Mouse (Mus musculus) bone marrow, adult 2 months (tissue): ENCODE results near the gene Aifm2. TPM values are rescaled to one million over a fixed set of nuclear protein-coding genes. Genes with fewer than 3 reads are reported as not detected.
A peak's percentile ranks its signal among the peaks of the same experiment; 100 is the strongest.

Source experiments
- H3K27ac ChIP-seq: fragments of 200-500 bp; 2 replicates; pipeline ENCODE4 v1.5.1; 2012; ENCODE audit warnings: low read depth, mild to moderate bottlenecking, control low read depth, inconsistent platforms, low read length; ENCODE audit not compliant: control insufficient read depth, poor library complexity, insufficient read depth
- H3K4me1 ChIP-seq: fragments of 200-500 bp; 2 replicates; pipeline ENCODE4 v1.6.1; 2011; ENCODE audit warnings: low read length; ENCODE audit not compliant: control insufficient read depth, insufficient read depth
- H3K4me3 ChIP-seq: fragments of 200-500 bp; replicated peaks from 2 replicates; pipeline ENCODE3; 2011; ENCODE audit warnings: mild to moderate bottlenecking, low read depth, low read length, control low read depth; ENCODE audit not compliant: control insufficient read depth
- CTCF ChIP-seq: fragments of 200-500 bp; IDR thresholded peaks from 2 replicates; pipeline ENCODE4 v1.5.1; 2011; ENCODE audit warnings: low read length, control low read depth; ENCODE audit not compliant: control insufficient read depth, insufficient read depth
- POLR2A ChIP-seq: fragments of 200-500 bp; IDR thresholded peaks from 2 replicates; pipeline ENCODE4 v1.6.1; 2011; ENCODE audit warnings: low read depth, mild to moderate bottlenecking, control low read depth, low read length, borderline replicate concordance; ENCODE audit not compliant: control insufficient read depth
- WGBS: fragments of 180-500 bp; shearing (Covaris S2); methylation state at CpG from one replicate; pipeline ENCODE4 v1.1.7; 2018; 5-methylcytosine and 5-hydroxymethylcytosine counted together
- polyA plus RNA-seq: library from polyadenylated mRNA; stranded (reverse); fragments of >200 nt; gene quantifications from 2 replicates; pipeline ENCODE4 v1.2.4, GENCODE M21; 2011; ENCODE audit warnings: low replicate concordance; ENCODE audit not compliant: missing spikeins, insufficient read depth, insufficient read length

Aifm2 gene
- polyA plus RNA-seq, 1 experiment = 14.9 TPM

DNA sequence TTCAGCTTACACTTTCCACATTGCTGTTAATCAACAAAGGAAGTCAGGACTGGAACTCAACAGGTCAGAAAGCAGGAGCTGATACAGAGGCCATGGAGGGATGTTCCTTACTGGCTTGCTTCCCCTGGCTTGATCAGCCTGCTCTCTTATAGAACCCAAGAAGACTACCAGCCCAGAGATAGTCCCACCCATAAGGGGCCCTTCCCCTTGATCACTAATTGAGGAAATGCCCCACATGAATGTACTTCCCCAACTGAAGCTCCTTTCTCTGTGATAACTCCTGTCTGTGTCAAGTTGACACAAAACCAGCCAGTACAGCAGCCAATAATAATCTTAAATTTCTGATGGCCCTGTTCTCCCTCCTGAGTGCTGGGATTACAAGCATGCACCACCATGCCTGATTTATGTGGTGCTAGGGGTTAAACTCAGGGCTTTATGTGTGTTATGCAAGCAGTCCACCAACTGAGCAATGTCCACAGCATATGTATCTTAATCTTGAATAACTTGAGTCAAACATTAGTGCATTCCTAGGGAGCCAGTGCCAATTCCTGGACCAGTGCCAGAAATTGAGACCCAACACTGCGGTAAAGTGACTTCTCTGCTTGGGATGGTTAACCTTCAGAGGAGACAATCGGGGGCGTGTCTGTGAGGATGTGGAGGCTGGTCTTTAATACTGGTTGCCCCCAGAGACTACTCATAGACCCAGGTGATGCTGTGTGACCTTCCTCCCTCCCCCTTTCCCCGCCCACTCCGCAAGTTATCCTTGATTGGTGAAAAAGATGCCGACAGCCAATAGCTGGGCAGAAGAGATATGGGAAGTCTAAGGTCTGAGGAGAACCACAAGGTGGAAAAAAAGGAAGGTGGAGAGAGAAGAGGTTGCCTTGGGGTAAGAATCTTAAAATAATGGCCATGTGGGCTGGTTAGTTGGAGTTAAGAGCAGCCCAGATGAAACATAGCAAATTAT lies 8.4 kb upstream of the Aifm2 start:
- 73% methylated on average over 6 of the region's 6 CpGs for WGBS
- Histone ChIP-seq H3K4me3 (no peak overlapping the region), H3K4me1 (no peaks in the 10 kb centered on the region; the same call in 1 of the 2 replicates), H3K27ac (no peak overlapping the region)
- TF ChIP-seq CTCF = no peak
- no peak for TF ChIP-seq POLR2A

DNA sequence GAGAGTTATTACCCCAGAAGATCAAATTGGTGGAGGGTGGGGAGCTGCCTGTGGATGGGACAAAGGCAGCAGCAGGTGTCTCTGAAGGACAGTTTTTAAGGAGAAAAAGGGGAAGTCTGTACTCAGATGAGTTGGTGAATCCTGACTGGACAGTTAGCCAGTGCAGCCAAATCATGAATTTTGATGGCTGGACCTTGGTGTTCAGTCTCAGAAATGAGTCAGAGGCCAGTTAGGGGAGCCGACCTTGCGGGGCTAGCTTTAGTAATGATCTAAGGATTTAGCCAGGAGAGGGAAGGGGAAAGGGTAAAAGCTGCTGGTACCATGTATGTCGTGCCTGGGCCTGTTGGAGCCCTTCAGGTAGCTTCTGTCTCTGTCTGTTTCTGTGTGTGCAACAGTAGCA lies 1.5 kb upstream of the Aifm2 start:
- 85% methylated on average over 3 of the region's 3 CpGs for WGBS
- no peak overlapping the region for H3K4me3 ChIP-seq
- no peak for TF ChIP-seq CTCF
- TF ChIP-seq POLR2A = no peak
- no peak overlapping the region for H3K27ac ChIP-seq
- H3K4me1 ChIP-seq = peaks cover 3% of the 10 kb centered on the region; the same call in 1 of the 2 replicates

DNA sequence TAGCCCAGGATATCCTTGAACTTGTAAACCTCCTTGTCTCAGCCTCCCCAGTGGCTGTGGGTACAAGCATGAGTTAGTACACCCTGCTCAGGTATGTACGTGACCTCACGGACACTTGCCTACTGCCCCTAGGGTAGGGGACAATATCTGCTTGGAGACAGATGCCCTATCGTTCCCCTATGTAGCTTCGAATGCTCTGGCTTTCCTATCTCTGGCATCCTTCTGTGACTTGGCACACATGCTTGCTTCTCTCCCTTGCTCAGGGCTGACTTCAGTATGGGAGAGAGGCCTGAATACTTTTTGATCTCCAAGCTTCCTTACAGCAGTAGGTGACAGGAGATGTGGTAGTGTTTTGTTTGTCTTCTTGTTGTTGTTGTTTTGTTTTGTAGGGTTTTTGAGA lies 917 bp upstream of the Aifm2 start:
- H3K4me1 ChIP-seq = peaks cover 3% of the 10 kb centered on the region; the same call in 1 of the 2 replicates
- TF ChIP-seq POLR2A = no peak
- TF ChIP-seq CTCF = no peak
- 70% methylated on average over 4 of the region's 4 CpGs for WGBS
- no peak overlapping the region for H3K27ac ChIP-seq
- H3K4me3 ChIP-seq = no peak overlapping the region

DNA sequence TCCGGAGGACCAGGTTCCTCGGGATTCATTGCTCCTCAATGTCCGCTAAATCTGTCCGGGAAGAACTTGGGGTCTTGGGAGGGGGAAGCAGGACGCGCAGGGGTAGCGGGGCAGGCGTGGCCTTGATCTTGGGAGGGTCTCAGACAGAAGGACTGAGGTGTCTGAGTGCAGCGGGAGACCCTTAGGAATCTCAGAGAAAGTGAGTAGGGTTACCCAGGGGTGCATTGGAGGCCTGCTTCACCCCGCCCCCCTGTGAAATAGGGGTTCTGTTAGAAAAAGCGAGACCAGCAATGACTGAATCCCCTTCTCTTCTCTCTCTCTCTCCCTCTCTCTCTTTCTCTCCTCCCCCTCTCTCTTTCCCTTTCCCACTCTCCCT lies 387 bp downstream of the Aifm2 start:
- H3K4me1 ChIP-seq = peaks cover 3% of the 10 kb centered on the region; the same call in 1 of the 2 replicates
- WGBS = 7% methylated on average over 11 of the region's 11 CpGs
- no peak overlapping the region for H3K27ac ChIP-seq
- no peak for TF ChIP-seq CTCF
- no peak for TF ChIP-seq POLR2A
- peak overlapping the region; percentile 69 for H3K4me3 ChIP-seq

DNA sequence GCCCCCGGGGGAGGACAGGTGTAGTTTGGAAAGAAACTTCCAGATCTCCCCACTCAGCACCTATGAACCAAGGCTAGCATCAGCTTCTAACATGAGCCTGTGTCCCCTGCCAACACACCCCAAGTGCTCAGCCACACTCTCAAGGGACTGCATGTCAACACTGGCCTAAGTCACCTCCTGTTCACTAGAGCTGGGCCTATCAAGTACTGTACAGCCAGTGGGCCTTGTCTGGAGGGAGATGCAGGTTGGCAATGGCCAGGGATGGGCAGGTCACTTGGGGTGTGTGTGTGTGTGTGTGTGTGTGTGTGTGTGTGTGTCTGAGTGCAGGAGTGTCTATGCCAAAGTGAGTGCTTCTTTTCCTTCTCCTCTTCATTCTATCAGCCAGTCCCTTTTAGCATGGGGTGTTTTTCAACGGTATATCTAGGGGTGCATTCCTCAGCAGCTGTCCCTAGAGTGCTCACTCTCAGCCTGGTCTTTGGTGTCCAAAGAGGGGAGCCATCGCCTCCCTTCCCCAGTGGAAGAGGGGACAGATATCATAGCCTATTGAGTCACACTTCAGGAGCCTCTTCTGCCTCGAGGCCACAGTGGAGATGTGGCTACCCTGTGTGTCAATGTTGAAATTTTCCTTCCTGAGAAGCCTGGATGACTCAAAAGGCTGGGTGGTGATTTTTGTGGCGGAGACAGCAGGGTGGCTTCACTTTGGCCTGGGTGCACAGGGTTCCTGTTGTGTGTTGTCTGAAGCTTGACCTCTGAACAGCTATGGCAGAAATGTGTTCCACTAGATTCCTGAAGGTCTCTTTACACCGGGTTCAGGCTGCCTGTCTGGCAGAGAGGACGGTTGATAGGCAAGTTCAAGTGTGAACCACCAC lies 1.2 kb downstream of the Aifm2 start:
- peaks cover 3% of the 10 kb centered on the region; the same call in 1 of the 2 replicates for H3K4me1 ChIP-seq
- TF ChIP-seq CTCF = no peak
- TF ChIP-seq POLR2A = no peak
- no peak overlapping the region for H3K27ac ChIP-seq
- WGBS = 54% methylated on average over 7 of the region's 7 CpGs
- peak overlapping the region; percentile 18 for H3K4me3 ChIP-seq

- 84% methylated on average over 12 of the region's 12 CpGs for WGBS
- H3K4me1 ChIP-seq = peaks cover 3% of the 10 kb centered on the region; the same call in 1 of the 2 replicates
- TF ChIP-seq CTCF (no peak), POLR2A (no peak)
Observed at GRCm38 (mm10) chr10:61717406-61718296, 2.6 kb downstream of the Aifm2 start.

GRCm38 (mm10) chr10:61720331-61720730 lies 5.3 kb downstream of the Aifm2 start:
- no peak overlapping the region for H3K27ac ChIP-seq
- TF ChIP-seq CTCF = no peak
- no peak for TF ChIP-seq POLR2A
- peaks cover 3% of the 10 kb centered on the region; the same call in 1 of the 2 replicates for H3K4me1 ChIP-seq
- no peak overlapping the region for H3K4me3 ChIP-seq
- WGBS = 83% methylated on average over 7 of the region's 7 CpGs

More at GRCm38 (mm10) chr10:61717406-61718296, 2.6 kb downstream of the Aifm2 start:
- no peak overlapping the region for H3K4me3 ChIP-seq
- H3K27ac ChIP-seq = no peak overlapping the region

- TF ChIP-seq POLR2A (no peak), CTCF (no peak)
- 74% methylated on average over 3 of the region's 3 CpGs for WGBS
- H3K4me3 ChIP-seq = no peak overlapping the region
- no peaks in the 10 kb centered on the region for H3K4me1 ChIP-seq
- H3K27ac ChIP-seq = no peak overlapping the region
Observed at GRCm38 (mm10) chr10:61722215-61722614, 7.2 kb downstream of the Aifm2 start.
